Mouse (Mus musculus) midbrain, embryonic 15.5 days (tissue): ENCODE results near the gene Smc3. TPM values are rescaled to one million over a fixed set of nuclear protein-coding genes. Genes with fewer than 3 reads are reported as not detected.
"Not testable (repeated sequence)": the region's sequence is repeated elsewhere in the genome, so short reads cannot be mapped to it uniquely, and the experiment has no call there.

Experiments
- ATAC-seq: fragments of 200-750 bp; cut with Nextera tagmentation; replicated peaks from 2 replicates; pipeline ENCODE4 v1.8.0; 2017; ENCODE audit warnings: moderate TSS enrichment
- H3K27ac ChIP-seq: fragments of 300-500 bp; sonication (generic); 2 replicates; pipeline ENCODE4 v1.5.1; 2015; ENCODE audit warnings: mild to moderate bottlenecking, inconsistent platforms
- H3K27me3 ChIP-seq: fragments of 300-500 bp; sonication (generic); replicated peaks from 2 replicates; pipeline ENCODE4 v1.6.1; 2015; ENCODE audit warnings: inconsistent platforms
- H3K36me3 ChIP-seq: fragments of 300-500 bp; sonication (generic); replicated peaks from 2 replicates; pipeline ENCODE4 v1.6.1; 2015; ENCODE audit warnings: inconsistent platforms
- H3K4me1 ChIP-seq: fragments of 300-500 bp; sonication (generic); 2 replicates; pipeline ENCODE4 v1.6.1; 2015; ENCODE audit warnings: inconsistent platforms
- H3K4me2 ChIP-seq: fragments of 300-500 bp; sonication (generic); 2 replicates; pipeline ENCODE4 v1.6.1; 2015; ENCODE audit warnings: inconsistent platforms, mild to moderate bottlenecking, moderate library complexity
- H3K4me3 ChIP-seq: fragments of 300-500 bp; sonication (generic); 2 replicates; pipeline ENCODE4 v1.5.1; 2015; ENCODE audit warnings: mild to moderate bottlenecking, inconsistent platforms
- H3K9ac ChIP-seq: fragments of 300-500 bp; sonication (generic); 2 replicates; pipeline ENCODE4 v1.6.1; 2015; ENCODE audit warnings: mild to moderate bottlenecking, inconsistent platforms
- H3K9me3 ChIP-seq: fragments of 300-500 bp; sonication (generic); 2 replicates; pipeline ENCODE4 v1.6.1; 2016; ENCODE audit warnings: inconsistent platforms
- WGBS: fragments of 180-500 bp; shearing (Covaris S2); methylation state at CpG from one replicate; pipeline ENCODE4 v1.1.7; 2015; ENCODE audit warnings: mixed read lengths; 5-methylcytosine and 5-hydroxymethylcytosine counted together
- polyA plus RNA-seq: library from polyadenylated mRNA; unstranded; fragments of >200 nt; fragmentation: Nextera tagmentation; extraction: Ambion mirVana; gene quantifications from 2 replicates; pipeline ENCODE4 v1.2.1, GENCODE M21; 2015

Gene Smc3
- polyA plus RNA-seq, 1 experiment from 2014 or later, result 60.0 TPM

- no peak overlapping the region for H3K9ac ChIP-seq
- H3K4me3 ChIP-seq, result no peak overlapping the region
- no peaks in the 10 kb centered on the region for H3K27me3 ChIP-seq
- peaks cover 11% of the 10 kb centered on the region; the same call in 1 of the 2 replicates for H3K4me1 ChIP-seq
- H3K27ac ChIP-seq, result no peak overlapping the region
- WGBS, result 46% methylated on average over 5 of the region's 5 CpGs
- ATAC-seq, result no peak
- no peaks in the 10 kb centered on the region for H3K9me3 ChIP-seq
- no peak overlapping the region for H3K4me2 ChIP-seq
- peaks cover 30% of the 10 kb centered on the region for H3K36me3 ChIP-seq
These were observed 47.9 kb downstream of the Smc3 start for GRCm38 (mm10) chr19:53648056-53648455.

- Histone ChIP-seq H3K4me1 (peaks cover 13% of the 10 kb centered on the region; the same call in 1 of the 2 replicates), H3K4me2 (0 out of 2 replicates have a peak overlapping the region, but pooled peaks have one; percentile 17), H3K4me3 (no peak overlapping the region), H3K27me3 (no peaks in the 10 kb centered on the region), H3K27ac (no peak overlapping the region), H3K9me3 (no peaks in the 10 kb centered on the region), H3K36me3 (peaks cover 23% of the 10 kb centered on the region), H3K9ac (no peak overlapping the region)
- ATAC-seq, result peak; percentile 72
- WGBS, result 37% methylated on average over 10 of the region's 10 CpGs
These were observed 48.6 kb downstream of the Smc3 start for GRCm38 (mm10) chr19:53648802-53649236.

- WGBS, result 71% methylated on average over 6 of the region's 6 CpGs
- Histone ChIP-seq H3K9me3 (no peaks in the 10 kb centered on the region), H3K27me3 (no peaks in the 10 kb centered on the region), H3K27ac (no peak overlapping the region), H3K4me3 (no peak overlapping the region), H3K9ac (no peak overlapping the region), H3K36me3 (peaks cover 20% of the 10 kb centered on the region), H3K4me2 (0 out of 2 replicates have a peak overlapping the region, but pooled peaks have one; percentile 17), H3K4me1 (peaks cover 15% of the 10 kb centered on the region; the same call in 1 of the 2 replicates)
- peak; percentile 28; the same call in 1 of the 2 replicates for ATAC-seq
These were observed 49.2 kb downstream of the Smc3 start for GRCm38 (mm10) chr19:53649361-53649760.

- H3K9ac ChIP-seq, result no peak overlapping the region
- H3K27me3 ChIP-seq, result no peaks in the 10 kb centered on the region
- H3K4me3 ChIP-seq, result no peak overlapping the region
- no peak overlapping the region for H3K27ac ChIP-seq
- peaks cover 15% of the 10 kb centered on the region; the same call in 1 of the 2 replicates for H3K4me1 ChIP-seq
- H3K9me3 ChIP-seq, result no peaks in the 10 kb centered on the region
- peaks cover 18% of the 10 kb centered on the region for H3K36me3 ChIP-seq
- ATAC-seq, result no peak
- H3K4me2 ChIP-seq, result no peak overlapping the region
- WGBS, result 42% methylated on average over 5 of the region's 5 CpGs
These were observed 49.6 kb downstream of the Smc3 start for GRCm38 (mm10) chr19:53649802-53650201.

- no peak overlapping the region for H3K27ac ChIP-seq
- H3K9ac ChIP-seq, result no peak overlapping the region
- no peak overlapping the region for H3K4me3 ChIP-seq
- H3K27me3 ChIP-seq, result no peaks in the 10 kb centered on the region
- no peak overlapping the region for H3K4me2 ChIP-seq
- H3K36me3 ChIP-seq, result peaks cover 9% of the 10 kb centered on the region
- ATAC-seq, result no peak
- WGBS, result 88% methylated on average over 7 of the region's 7 CpGs
- H3K4me1 ChIP-seq, result peaks cover 15% of the 10 kb centered on the region; the same call in 1 of the 2 replicates
- no peaks in the 10 kb centered on the region for H3K9me3 ChIP-seq
These were observed 50.7 kb downstream of the Smc3 start for GRCm38 (mm10) chr19:53650921-53651320.

- Histone ChIP-seq H3K4me1 (peaks cover 15% of the 10 kb centered on the region; the same call in 1 of the 2 replicates), H3K27ac (no peak overlapping the region), H3K9ac (no peak overlapping the region), H3K4me2 (no peak overlapping the region), H3K9me3 (no peaks in the 10 kb centered on the region), H3K27me3 (no peaks in the 10 kb centered on the region), H3K36me3 (no peaks in the 10 kb centered on the region), H3K4me3 (no peak overlapping the region)
- WGBS, result 58% methylated on average over 9 of the region's 9 CpGs
- no peak for ATAC-seq
These were observed 52.1 kb downstream of the Smc3 start for GRCm38 (mm10) chr19:53652267-53652666.

GRCm38 (mm10) chr19:53653624-53654467, 53.6 kb downstream of the Smc3 start:
- Histone ChIP-seq H3K4me3 (no peak overlapping the region), H3K9me3 (no peaks in the 10 kb centered on the region), H3K27ac (no peak overlapping the region), H3K9ac (no peak overlapping the region), H3K4me2 (no peak overlapping the region), H3K36me3 (no peaks in the 10 kb centered on the region), H3K4me1 (peaks cover 15% of the 10 kb centered on the region; the same call in 1 of the 2 replicates), H3K27me3 (no peaks in the 10 kb centered on the region)
- 62% methylated on average over 20 of the region's 20 CpGs for WGBS
- peak; percentile 35; the same call in 1 of the 2 replicates for ATAC-seq

- H3K4me2 ChIP-seq, H3K27ac ChIP-seq, H3K9me3 ChIP-seq, H3K4me3 ChIP-seq, H3K36me3 ChIP-seq, ATAC-seq, H3K9ac ChIP-seq, H3K27me3 ChIP-seq: not testable (repeated sequence)
- WGBS, result 90% methylated on average over 11 of the region's 11 CpGs
- H3K4me1 ChIP-seq, result 0 out of 2 replicates have a peak, but pooled peaks cover 11% of the 10 kb centered on the region
These were observed 56.2 kb downstream of the Smc3 start for GRCm38 (mm10) chr19:53656443-53656842.

- H3K27ac ChIP-seq, result no peak overlapping the region
- H3K36me3 ChIP-seq, result no peaks in the 10 kb centered on the region
- WGBS, result 87% methylated on average over 5 of the region's 5 CpGs
These were observed 57.2 kb downstream of the Smc3 start for GRCm38 (mm10) chr19:53657437-53657836.

GRCm38 (mm10) chr19:53660722-53661420, 60.7 kb downstream of the Smc3 start:
- Histone ChIP-seq H3K4me1 (peaks cover 4% of the 10 kb centered on the region; the same call in 1 of the 2 replicates), H3K4me3 (no peak overlapping the region), H3K27ac (no peak overlapping the region), H3K9me3 (no peaks in the 10 kb centered on the region), H3K36me3 (no peaks in the 10 kb centered on the region), H3K4me2 (no peak overlapping the region), H3K9ac (no peak overlapping the region), H3K27me3 (no peaks in the 10 kb centered on the region)
- 85% methylated on average over 9 of the region's 9 CpGs for WGBS
- no peak for ATAC-seq

More at GRCm38 (mm10) chr19:53657437-53657836, 57.2 kb downstream of the Smc3 start:
- no peaks in the 10 kb centered on the region for H3K9me3 ChIP-seq
- peaks cover 14% of the 10 kb centered on the region; the same call in 1 of the 2 replicates for H3K4me1 ChIP-seq
- ATAC-seq, result no peak
- H3K4me2 ChIP-seq, result no peak overlapping the region
- H3K4me3 ChIP-seq, result no peak overlapping the region
- H3K27me3 ChIP-seq, result no peaks in the 10 kb centered on the region
- H3K9ac ChIP-seq, result no peak overlapping the region

GRCm38 (mm10) chr19:53661938-53662722, 61.9 kb downstream of the Smc3 start:
- H3K4me2 ChIP-seq, result no peak overlapping the region
- no peak overlapping the region for H3K27ac ChIP-seq
- no peaks in the 10 kb centered on the region for H3K27me3 ChIP-seq
- no peak overlapping the region for H3K4me3 ChIP-seq
- no peaks in the 10 kb centered on the region for H3K36me3 ChIP-seq
- H3K9me3 ChIP-seq, result no peaks in the 10 kb centered on the region
- no peak for ATAC-seq
- WGBS, result 45% methylated on average over 14 of the region's 14 CpGs
- H3K4me1 ChIP-seq, result peaks cover 6% of the 10 kb centered on the region; the same call in 1 of the 2 replicates
- no peak overlapping the region for H3K9ac ChIP-seq
